Mouse (Mus musculus): ENCODE data around the gene Nfkbia.

Gene Nfkbia

GRCm38 (mm10) chr12:55466816-55467215 is 25.6 kb downstream of the Nfkbia start:
- peak; percentile 80 for DNase-seq (ENCODE audit: low read depth, low spot score)

DNA sequence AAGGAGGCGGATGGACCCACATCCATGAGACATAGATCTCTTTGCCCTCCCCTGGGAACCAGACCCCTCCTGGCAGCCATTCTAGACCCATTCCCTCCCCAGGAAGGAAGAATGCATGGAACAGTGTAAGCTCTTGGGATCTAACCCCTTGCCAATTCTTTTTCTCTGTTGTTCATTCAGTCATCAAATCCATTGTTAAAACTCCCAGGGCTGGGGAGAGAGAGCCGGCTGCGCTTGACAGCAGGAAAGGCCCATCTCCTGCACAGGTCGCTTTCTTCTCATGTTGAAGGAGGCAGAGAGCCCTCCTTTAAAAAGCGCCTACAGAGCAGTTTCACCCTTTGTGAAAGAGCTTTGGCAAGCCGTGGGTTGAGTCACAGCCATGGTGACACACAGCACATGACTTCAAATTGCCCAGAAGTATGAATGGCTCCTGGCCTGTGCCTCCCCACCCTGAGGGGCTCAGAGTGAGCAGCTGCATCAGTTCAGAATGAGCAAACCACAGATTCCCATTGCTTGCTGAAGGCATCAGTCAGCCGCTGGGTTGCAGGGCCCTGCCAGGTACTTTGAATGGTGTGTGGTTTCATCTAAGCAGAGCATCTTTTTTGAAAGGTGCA is 26.3 kb downstream of the Nfkbia start:
- DNase-seq (ENCODE audit: low read depth, low spot score), result peak; percentile 95

DNA sequence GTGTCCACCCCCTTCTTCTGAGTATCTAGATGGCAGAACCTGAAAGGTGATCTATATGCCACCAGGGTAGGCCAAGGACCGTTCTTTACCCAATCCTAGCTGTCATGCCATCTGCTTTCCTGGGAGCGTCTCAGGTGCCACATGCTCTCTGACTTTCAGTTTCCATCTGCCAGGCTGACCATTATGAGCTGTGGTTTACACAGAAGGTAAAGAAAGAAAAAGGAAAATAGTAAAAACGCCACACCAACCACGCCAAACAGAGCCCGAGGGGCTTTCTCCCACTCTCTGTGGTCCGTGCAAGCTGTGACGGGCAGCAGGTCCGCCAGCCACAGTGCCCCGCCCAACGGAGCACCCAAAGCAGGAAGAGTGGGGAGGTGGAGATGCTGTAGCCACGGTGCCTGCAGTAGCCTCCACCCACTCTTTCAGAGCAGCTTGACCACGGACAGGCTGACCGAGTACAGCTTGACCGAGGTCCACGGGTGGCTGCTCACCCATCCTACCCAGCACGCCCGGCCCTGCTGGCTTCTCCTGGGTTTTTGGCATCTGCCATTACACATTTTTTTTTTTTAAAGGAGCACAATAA is 27.0 kb downstream of the Nfkbia start:
- peak; percentile 54 for DNase-seq (ENCODE audit: low read depth, low spot score)

GRCm38 (mm10) chr12:55464846-55465361 is 27.5 kb downstream of the Nfkbia start:
- peak; percentile 79 for DNase-seq (ENCODE audit: low read depth, low spot score)

- peak; percentile 85 for DNase-seq (ENCODE audit: low read depth, low spot score)
These were observed 28.2 kb downstream of the Nfkbia start for GRCm38 (mm10) chr12:55463992-55464845.

DNA sequence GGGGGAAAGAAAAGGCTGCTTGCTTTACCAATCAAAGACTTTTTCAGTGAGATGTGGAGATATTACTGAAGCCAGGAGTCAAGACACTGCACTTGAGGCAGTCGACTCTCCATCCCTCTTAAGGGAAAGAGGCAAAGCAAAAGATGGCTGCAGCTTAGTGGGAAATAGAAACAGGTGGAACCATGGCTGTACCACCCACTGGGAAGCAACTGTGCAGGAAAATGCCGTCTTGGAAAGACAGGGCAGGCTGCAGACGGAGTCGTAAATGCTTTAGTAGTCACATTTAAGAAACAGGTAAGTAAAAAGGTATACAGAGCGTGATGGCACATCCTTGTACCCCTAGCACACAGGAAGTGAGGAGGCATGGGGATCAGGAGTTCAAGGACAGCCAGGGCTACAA is 29.4 kb downstream of the Nfkbia start:
- DNase-seq (ENCODE audit: low read depth, low spot score), result no peak

GRCm38 (mm10) chr12:55462456-55462855 is 30.0 kb downstream of the Nfkbia start:
- no peak for DNase-seq (ENCODE audit: low read depth, low spot score)

DNA sequence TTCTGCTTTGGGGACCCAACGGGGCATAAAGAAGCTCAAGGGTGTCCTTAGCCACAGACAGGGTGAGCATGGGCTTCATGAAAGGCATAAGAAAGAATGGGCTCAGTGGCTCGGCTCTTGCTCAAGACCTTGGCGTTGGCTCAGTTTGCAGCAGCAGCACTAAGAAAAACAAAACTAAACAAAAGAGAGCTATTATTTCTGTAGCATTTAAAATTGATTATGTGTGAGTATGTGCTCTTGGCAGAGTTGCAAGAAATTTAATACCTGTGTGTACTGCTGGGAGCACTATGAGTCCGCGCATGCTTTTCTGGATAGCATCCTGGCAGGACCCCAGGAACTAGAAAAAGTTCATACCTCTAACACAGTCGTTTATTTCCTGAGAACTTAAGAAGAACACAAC is 30.7 kb downstream of the Nfkbia start:
- peak; percentile 44 for DNase-seq (ENCODE audit: low read depth, low spot score)

DNA sequence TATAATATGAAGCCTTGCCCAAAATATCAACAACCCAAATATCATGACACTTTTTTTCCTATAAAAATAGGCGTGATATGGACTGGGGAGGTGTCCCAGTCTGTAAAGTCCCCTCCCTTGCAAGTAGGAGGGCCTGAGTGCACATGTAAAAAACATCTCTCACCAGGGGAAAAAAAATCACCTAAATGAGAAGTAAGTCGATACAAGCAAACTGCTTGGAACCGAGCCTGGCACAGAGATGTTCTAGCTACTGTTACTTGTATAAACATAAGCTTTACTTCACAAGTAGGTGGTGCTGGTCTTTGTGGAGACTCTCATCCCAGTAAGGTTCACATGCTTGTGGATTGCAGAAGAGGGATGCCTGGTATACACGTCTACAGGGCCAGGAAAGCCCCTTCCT is 31.5 kb downstream of the Nfkbia start:
- no peak for DNase-seq (ENCODE audit: low read depth, low spot score)

GRCm38 (mm10) chr12:55459739-55460138 is 32.7 kb downstream of the Nfkbia start:
- no peak for DNase-seq (ENCODE audit: low read depth, low spot score)

GRCm38 (mm10) chr12:55456893-55457292 is 35.6 kb downstream of the Nfkbia start:
- no peak for DNase-seq (ENCODE audit: low read depth, low spot score)

- DNase-seq (ENCODE audit: low read depth, low spot score), result no peak
These were observed 36.3 kb downstream of the Nfkbia start for GRCm38 (mm10) chr12:55456136-55456535.

GRCm38 (mm10) chr12:55455206-55455605 is 37.2 kb downstream of the Nfkbia start:
- DNase-seq (ENCODE audit: low read depth, low spot score), result no peak

GRCm38 (mm10) chr12:55453924-55454323 is 38.5 kb downstream of the Nfkbia start:
- DNase-seq (ENCODE audit: low read depth, low spot score), result no peak

DNA sequence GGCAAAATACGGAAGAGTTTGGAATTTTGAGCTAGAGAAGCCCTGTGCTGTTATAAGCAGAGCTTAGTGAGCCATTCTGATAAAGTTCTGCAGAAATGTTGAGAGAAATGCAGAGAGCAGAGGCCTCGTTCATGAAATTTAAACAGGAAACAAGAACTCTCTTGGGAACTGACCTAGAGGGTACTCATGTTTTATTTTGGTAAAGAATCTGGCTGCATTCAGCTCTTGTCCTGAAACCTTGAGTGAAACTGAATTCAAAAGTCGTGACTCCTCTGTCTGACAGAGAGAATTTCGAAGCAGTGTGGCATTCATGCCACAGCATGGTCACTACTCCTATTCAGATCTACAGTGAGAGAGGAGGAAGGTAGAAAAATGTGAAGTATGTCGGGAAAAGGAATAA is 39.6 kb downstream of the Nfkbia start:
- no peak for DNase-seq (ENCODE audit: low read depth, low spot score)

DNA sequence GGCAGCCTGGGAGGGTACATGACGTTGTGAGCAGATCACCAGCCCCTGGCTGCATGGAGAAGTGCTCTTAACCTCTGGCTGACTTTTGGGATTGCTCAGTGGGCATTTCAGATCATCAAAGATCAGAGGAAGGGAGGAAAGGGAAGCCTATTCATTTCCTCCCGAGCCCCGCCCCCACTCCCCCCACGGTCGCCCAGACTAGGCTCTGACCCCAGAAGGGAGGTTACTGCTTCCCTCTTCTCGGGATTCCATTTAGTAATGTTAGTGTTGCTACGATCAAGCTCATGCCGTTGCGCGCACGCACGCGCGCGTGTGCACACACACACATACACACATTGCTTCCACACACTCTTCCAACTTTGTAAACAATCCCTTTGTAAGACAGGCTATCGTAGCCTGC is 42.0 kb downstream of the Nfkbia start:
- DNase-seq (ENCODE audit: low read depth, low spot score), result no peak

DNA sequence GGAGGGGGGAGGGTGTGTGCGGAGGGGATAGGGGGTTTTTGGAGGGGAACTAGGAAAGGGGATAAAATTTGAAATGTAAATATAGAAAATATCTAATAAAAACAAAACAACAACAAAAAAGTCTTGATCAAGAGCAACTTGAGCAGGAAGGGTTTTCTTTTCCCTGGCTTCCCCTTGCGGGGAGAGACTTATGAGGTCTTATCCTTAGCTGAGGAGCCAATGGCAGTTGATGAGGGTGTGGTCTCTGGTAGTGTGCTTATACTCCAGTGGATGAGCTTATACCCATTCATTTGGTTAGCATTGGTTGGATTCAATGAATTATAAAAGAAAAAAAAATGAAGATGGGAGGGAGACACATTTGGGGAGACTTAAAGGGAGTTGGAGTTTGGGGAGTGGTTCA is 43.4 kb downstream of the Nfkbia start:
- no peak for DNase-seq (ENCODE audit: low read depth, low spot score)

- no peak for DNase-seq (ENCODE audit: low read depth, low spot score)
These were observed 44.0 kb downstream of the Nfkbia start for GRCm38 (mm10) chr12:55448457-55448856.

GRCm38 (mm10) chr12:55447396-55447760 is 45.1 kb downstream of the Nfkbia start:
- no peak for DNase-seq (ENCODE audit: low read depth, low spot score)

GRCm38 (mm10) chr12:55446746-55447395 is 45.6 kb downstream of the Nfkbia start:
- peak; percentile 87 for DNase-seq (ENCODE audit: low read depth, low spot score)

- no peak for DNase-seq (ENCODE audit: low read depth, low spot score)
These were observed 46.1 kb downstream of the Nfkbia start for GRCm38 (mm10) chr12:55446366-55446745.

DNA sequence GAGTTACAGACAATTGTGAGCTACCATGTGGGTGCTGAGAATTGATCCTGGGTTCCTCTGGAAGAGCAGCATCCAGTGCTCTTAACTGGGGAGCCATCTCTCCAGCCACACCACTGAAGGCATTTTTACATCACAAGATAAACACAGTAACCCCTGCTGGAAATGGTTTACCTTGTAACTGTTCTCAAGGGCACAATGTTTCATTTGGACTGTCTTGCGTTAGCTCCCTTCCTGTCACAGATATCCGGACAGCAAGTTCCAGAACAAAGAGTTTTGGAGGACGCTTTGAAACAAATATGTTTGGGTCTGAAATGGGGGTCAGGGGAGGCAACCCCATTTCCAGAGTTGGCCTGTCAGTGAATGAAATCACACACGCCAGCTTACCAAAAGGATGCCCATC is 46.9 kb downstream of the Nfkbia start:
- DNase-seq (ENCODE audit: low read depth, low spot score), result no peak

All from 3T3-L1 (cell line).